Mouse (Mus musculus): ENCODE data around the gene Cadm1. TPM values are rescaled to one million over a fixed set of nuclear protein-coding genes. Genes with fewer than 3 reads are reported as not detected.

The Cadm1 gene
- polyA plus RNA-seq, 1 experiment, result 6.0 TPM

- DNase-seq, result no peak
Observed at GRCm38 (mm10) chr9:47570184-47570583, 40.2 kb downstream of the Cadm1 start.

GRCm38 (mm10) chr9:47571461-47571860 lies 41.5 kb downstream of the Cadm1 start:
- H3K27ac ChIP-seq (ENCODE audit: insufficient read depth, low read depth, low read length), result no peak overlapping the region
- no peak for TF ChIP-seq POLR2A (IDR thresholded peaks at IDR 0.05; ENCODE audit: low read depth, low read length)
- TF ChIP-seq CTCF (conservative IDR thresholded peaks at IDR 0.05; ENCODE audit: insufficient read depth, insufficient read length, low read depth, low read length), result no peak
- H3K4me1 ChIP-seq (ENCODE audit: control insufficient read depth, insufficient read depth, low read length), result no peaks in the 10 kb centered on the region
- 82% methylated on average over 7 of the region's 7 CpGs for WGBS
- no peak overlapping the region for H3K4me3 ChIP-seq (ENCODE audit: insufficient read depth, low read depth, low read length)
- no peak for DNase-seq
- no peaks in the 10 kb centered on the region for H3K27me3 ChIP-seq (replicated peaks; ENCODE audit: control insufficient read depth, insufficient read depth, low read length)
- H3K36me3 ChIP-seq (ENCODE audit: control insufficient read depth, insufficient read depth, low read length), result no peaks in the 10 kb centered on the region

More at GRCm38 (mm10) chr9:47570184-47570583, 40.2 kb downstream of the Cadm1 start:
- Histone ChIP-seq H3K27me3 (replicated peaks; ENCODE audit: control insufficient read depth, insufficient read depth, low read length) (no peaks in the 10 kb centered on the region), H3K36me3 (ENCODE audit: control insufficient read depth, insufficient read depth, low read length) (no peaks in the 10 kb centered on the region), H3K4me1 (ENCODE audit: control insufficient read depth, insufficient read depth, low read length) (no peaks in the 10 kb centered on the region), H3K4me3 (ENCODE audit: insufficient read depth, low read depth, low read length) (no peak overlapping the region), H3K27ac (ENCODE audit: insufficient read depth, low read depth, low read length) (no peak overlapping the region)
- TF ChIP-seq POLR2A (IDR thresholded peaks at IDR 0.05; ENCODE audit: low read depth, low read length) (no peak), CTCF (conservative IDR thresholded peaks at IDR 0.05; ENCODE audit: insufficient read depth, insufficient read length, low read depth, low read length) (no peak)
- 84% methylated on average over 4 of the region's 4 CpGs for WGBS

GRCm38 (mm10) chr9:47572132-47572531 lies 42.2 kb downstream of the Cadm1 start:
- Histone ChIP-seq H3K4me1 (ENCODE audit: control insufficient read depth, insufficient read depth, low read length) (no peaks in the 10 kb centered on the region), H3K27me3 (replicated peaks; ENCODE audit: control insufficient read depth, insufficient read depth, low read length) (no peaks in the 10 kb centered on the region), H3K36me3 (ENCODE audit: control insufficient read depth, insufficient read depth, low read length) (no peaks in the 10 kb centered on the region), H3K27ac (ENCODE audit: insufficient read depth, low read depth, low read length) (no peak overlapping the region), H3K4me3 (ENCODE audit: insufficient read depth, low read depth, low read length) (no peak overlapping the region)
- TF ChIP-seq CTCF (conservative IDR thresholded peaks at IDR 0.05; ENCODE audit: insufficient read depth, insufficient read length, low read depth, low read length), result no peak
- no peak for TF ChIP-seq POLR2A (IDR thresholded peaks at IDR 0.05; ENCODE audit: low read depth, low read length)
- 65% methylated on average over 5 of the region's 5 CpGs for WGBS
- no peak for DNase-seq

GRCm38 (mm10) chr9:47573456-47573855 lies 43.5 kb downstream of the Cadm1 start:
- 81% methylated on average over 7 of the region's 7 CpGs for WGBS
- DNase-seq, result no peak
- no peak overlapping the region for H3K4me3 ChIP-seq (ENCODE audit: insufficient read depth, low read depth, low read length)
- no peak for TF ChIP-seq POLR2A (IDR thresholded peaks at IDR 0.05; ENCODE audit: low read depth, low read length)
- no peak for TF ChIP-seq CTCF (conservative IDR thresholded peaks at IDR 0.05; ENCODE audit: insufficient read depth, insufficient read length, low read depth, low read length)
- no peaks in the 10 kb centered on the region for H3K36me3 ChIP-seq (ENCODE audit: control insufficient read depth, insufficient read depth, low read length)
- H3K27me3 ChIP-seq (replicated peaks; ENCODE audit: control insufficient read depth, insufficient read depth, low read length), result no peaks in the 10 kb centered on the region
- H3K4me1 ChIP-seq (ENCODE audit: control insufficient read depth, insufficient read depth, low read length), result no peaks in the 10 kb centered on the region
- no peak overlapping the region for H3K27ac ChIP-seq (ENCODE audit: insufficient read depth, low read depth, low read length)

- H3K4me1 ChIP-seq (ENCODE audit: control insufficient read depth, insufficient read depth, low read length), result no peaks in the 10 kb centered on the region
- H3K27me3 ChIP-seq (replicated peaks; ENCODE audit: control insufficient read depth, insufficient read depth, low read length), result no peaks in the 10 kb centered on the region
- no peaks in the 10 kb centered on the region for H3K36me3 ChIP-seq (ENCODE audit: control insufficient read depth, insufficient read depth, low read length)
- H3K4me3 ChIP-seq (ENCODE audit: insufficient read depth, low read depth, low read length), result no peak overlapping the region
- 65% methylated on average over 7 of the region's 7 CpGs for WGBS
- DNase-seq, result peak; percentile 22
- TF ChIP-seq POLR2A (IDR thresholded peaks at IDR 0.05; ENCODE audit: low read depth, low read length), result no peak
- TF ChIP-seq CTCF (conservative IDR thresholded peaks at IDR 0.05; ENCODE audit: insufficient read depth, insufficient read length, low read depth, low read length), result no peak
- H3K27ac ChIP-seq (ENCODE audit: insufficient read depth, low read depth, low read length), result no peak overlapping the region
Observed at GRCm38 (mm10) chr9:47574710-47575414, 44.9 kb downstream of the Cadm1 start.

GRCm38 (mm10) chr9:47575764-47576163 lies 45.8 kb downstream of the Cadm1 start:
- H3K27me3 ChIP-seq (replicated peaks; ENCODE audit: control insufficient read depth, insufficient read depth, low read length), result no peaks in the 10 kb centered on the region
- DNase-seq, result no peak
- H3K27ac ChIP-seq (ENCODE audit: insufficient read depth, low read depth, low read length), result no peak overlapping the region
- TF ChIP-seq CTCF (conservative IDR thresholded peaks at IDR 0.05; ENCODE audit: insufficient read depth, insufficient read length, low read depth, low read length), result no peak
- no peak for TF ChIP-seq POLR2A (IDR thresholded peaks at IDR 0.05; ENCODE audit: low read depth, low read length)
- 70% methylated on average over 11 of the region's 11 CpGs for WGBS
- no peaks in the 10 kb centered on the region for H3K36me3 ChIP-seq (ENCODE audit: control insufficient read depth, insufficient read depth, low read length)
- no peak overlapping the region for H3K4me3 ChIP-seq (ENCODE audit: insufficient read depth, low read depth, low read length)
- no peaks in the 10 kb centered on the region for H3K4me1 ChIP-seq (ENCODE audit: control insufficient read depth, insufficient read depth, low read length)

- Histone ChIP-seq H3K27me3 (replicated peaks; ENCODE audit: control insufficient read depth, insufficient read depth, low read length) (no peaks in the 10 kb centered on the region), H3K4me1 (ENCODE audit: control insufficient read depth, insufficient read depth, low read length) (no peaks in the 10 kb centered on the region), H3K27ac (ENCODE audit: insufficient read depth, low read depth, low read length) (no peak overlapping the region), H3K36me3 (ENCODE audit: control insufficient read depth, insufficient read depth, low read length) (no peaks in the 10 kb centered on the region), H3K4me3 (ENCODE audit: insufficient read depth, low read depth, low read length) (no peak overlapping the region)
- TF ChIP-seq CTCF (conservative IDR thresholded peaks at IDR 0.05; ENCODE audit: insufficient read depth, insufficient read length, low read depth, low read length), result no peak
- TF ChIP-seq POLR2A (IDR thresholded peaks at IDR 0.05; ENCODE audit: low read depth, low read length), result no peak
- WGBS, result 91% methylated on average over 6 of the region's 6 CpGs
- DNase-seq, result no peak
Observed at GRCm38 (mm10) chr9:47579464-47579863, 49.5 kb downstream of the Cadm1 start.

Data from kidney, adult 2 months (tissue).